Mouse (Mus musculus) myocyte (in vitro differentiated cells): ENCODE measurements at regions not wholly inside any gene's neighbourhood (a gene's known extent, or its start where the extent isn't known, plus 50 kb on each side); places are given as distances from the start of the nearest gene placed in this dataset.

Experiments
- E2F4 ChIP-seq: IDR thresholded peaks from one replicate; pipeline ENCODE4 v1.6.1; 2011; ENCODE audit warnings: mild to moderate bottlenecking, control low read depth, moderate library complexity; ENCODE audit not compliant: insufficient read depth
- MAX ChIP-seq: IDR thresholded peaks from one replicate; pipeline ENCODE4 v1.6.1; 2011; ENCODE audit warnings: low read depth, mild to moderate bottlenecking, control low read depth
- MYOG ChIP-seq, 3 experiments: IDR thresholded peaks; one replicate each; pipeline ENCODE4 v1.6.1; 2011; ENCODE audit warnings: control low read depth in 2 of 3, low read depth in 2 of 3, mild to moderate bottlenecking in 2 of 3; ENCODE audit not compliant: insufficient read length in 2 of 3, control insufficient read depth in 1 of 3, insufficient read depth in 1 of 3
- POLR2A ChIP-seq: IDR thresholded peaks from one replicate; pipeline ENCODE4 v1.6.1; 2011; ENCODE audit warnings: low read depth, mild to moderate bottlenecking, control low read depth, moderate library complexity; ENCODE audit not compliant: insufficient read length
- POLR2AphosphoS2 ChIP-seq: IDR thresholded peaks from one replicate; pipeline ENCODE4 v1.6.1; 2011; ENCODE audit warnings: low read depth, control low read depth; ENCODE audit not compliant: insufficient read length
- TCF12 ChIP-seq: IDR thresholded peaks from one replicate; pipeline ENCODE4 v1.6.1; 2011; ENCODE audit warnings: mild to moderate bottlenecking, control low read depth; ENCODE audit not compliant: poor library complexity, insufficient read depth, severe bottlenecking
- TCF3 ChIP-seq: IDR thresholded peaks from one replicate; pipeline ENCODE4 v1.6.1; 2011; ENCODE audit warnings: low read depth, control low read depth; ENCODE audit not compliant: insufficient read length
- USF1 ChIP-seq: IDR thresholded peaks from one replicate; pipeline ENCODE4 v1.6.1; 2011; ENCODE audit warnings: low read depth, mild to moderate bottlenecking, control low read depth, moderate library complexity

GRCm38 (mm10) chr5:50309491-50309890 is 250.7 kb upstream of the Adgra3 start:
- TF ChIP-seq TCF3 (no peak), POLR2AphosphoS2 (no peak), POLR2A (no peak), MYOG (IDR thresholded peaks at IDR 0.05; ENCODE audit: control insufficient read depth in 1 of 3, insufficient read depth in 1 of 3, insufficient read length in 2 of 3, low read depth in 2 of 3) (no peak), TCF12 (no peak), MAX (no peak), E2F4 (no peak), USF1 (no peak)
